Mouse (Mus musculus): ENCODE measurements around the gene Amfr.

Gene Amfr

GRCm38 (mm10) chr8:94012013-94012951 is at the start of gene Amfr:
TSS of gene Amfr (minus strand) at chr8:94012842.
- no peak for DNase-seq (ENCODE audit: low read depth, low spot score)

DNA sequence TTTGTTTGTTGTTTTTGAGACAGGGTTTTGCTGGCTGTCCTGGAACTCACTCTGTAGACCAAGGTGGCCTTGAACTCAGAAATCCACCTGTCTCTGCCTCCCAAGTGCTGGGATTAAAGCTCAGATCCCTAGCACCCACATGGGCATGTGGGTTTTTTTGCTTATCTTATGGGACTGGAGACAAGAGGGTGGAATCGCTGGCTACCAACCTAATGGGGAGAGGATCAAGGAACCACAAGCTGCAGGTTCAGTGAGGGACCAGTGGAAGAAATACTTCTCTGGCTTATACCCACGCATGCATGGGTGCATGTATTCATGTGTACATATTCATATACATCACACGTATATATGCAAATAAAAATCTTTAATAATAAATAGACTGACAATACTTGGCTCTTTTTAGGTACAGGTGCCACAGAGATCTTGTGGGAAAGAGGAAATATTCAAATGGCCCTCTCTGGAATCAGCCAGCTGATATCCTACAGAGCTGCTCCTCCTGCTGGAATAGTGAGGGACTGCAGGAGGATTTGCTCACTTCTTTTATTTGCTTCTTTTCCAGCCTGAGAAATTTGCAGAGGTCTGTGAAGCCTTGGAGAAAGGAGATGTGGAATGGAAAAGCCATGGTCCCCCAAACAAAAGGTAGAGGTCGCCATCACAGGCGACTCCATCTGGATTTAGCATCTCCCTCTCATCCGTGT is 44.7 kb upstream of the Amfr start:
- no peak for DNase-seq (ENCODE audit: low read depth, low spot score)

DNA sequence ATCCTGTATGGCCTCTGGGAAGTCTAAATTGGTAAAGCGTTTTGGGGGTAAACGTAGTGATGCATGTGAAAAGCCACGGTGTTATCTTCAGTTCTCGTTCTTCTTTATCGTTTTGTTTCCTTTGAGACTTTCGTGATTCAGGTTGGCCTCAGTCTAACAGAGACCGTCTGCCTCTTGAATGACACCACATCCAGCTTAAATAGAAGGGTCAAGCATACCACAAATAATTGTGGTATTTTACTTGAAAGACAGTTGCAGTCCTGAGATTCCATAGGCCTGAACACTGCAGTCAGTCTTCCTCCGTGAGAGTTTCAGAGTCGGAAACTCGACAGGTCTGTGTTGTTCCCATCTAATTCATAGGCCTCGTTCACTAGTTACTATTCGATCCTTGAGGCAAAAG is 40.1 kb upstream of the Amfr start:
- no peak for DNase-seq (ENCODE audit: low read depth, low spot score)

- peak; percentile 21 for DNase-seq (ENCODE audit: low read depth, low spot score)
These were observed 35.2 kb upstream of the Amfr start for GRCm38 (mm10) chr8:94047845-94048244.

- DNase-seq (ENCODE audit: low read depth, low spot score): no peak
These were observed 25.2 kb upstream of the Amfr start for GRCm38 (mm10) chr8:94037806-94038205.

- DNase-seq (ENCODE audit: low read depth, low spot score): peak; percentile 99
These were observed 24.4 kb upstream of the Amfr start, which contains the start of the genes Nudt21 and Ogfod1 for GRCm38 (mm10) chr8:94036944-94037524. TSS of gene Nudt21 (minus strand) at chr8:94037031. TSS of gene Ogfod1 (plus strand) at chr8:94037198.

DNA sequence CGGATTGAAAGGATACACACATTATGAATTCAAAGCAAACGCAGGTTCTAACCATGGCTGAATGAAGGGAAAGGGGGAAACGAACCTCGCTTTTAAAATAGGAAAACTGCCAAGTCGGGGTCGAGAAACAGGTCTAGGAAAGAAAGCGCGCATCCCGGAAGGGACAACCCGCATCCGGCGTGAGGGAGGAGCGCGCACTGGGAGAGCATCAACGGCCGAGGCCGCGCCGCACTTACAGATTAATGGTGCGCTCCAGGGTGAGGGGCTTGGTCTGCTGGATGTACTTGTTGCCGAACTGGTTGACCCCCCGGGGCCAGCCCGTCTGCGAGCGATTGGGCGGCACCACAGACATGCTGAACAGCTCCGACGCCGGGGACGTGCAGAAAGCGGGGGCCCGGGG is 23.9 kb upstream of the Amfr start:
- peak; percentile 41 for DNase-seq (ENCODE audit: low read depth, low spot score)

GRCm38 (mm10) chr8:94035200-94035599 is 22.6 kb upstream of the Amfr start:
- DNase-seq (ENCODE audit: low read depth, low spot score): no peak

DNA sequence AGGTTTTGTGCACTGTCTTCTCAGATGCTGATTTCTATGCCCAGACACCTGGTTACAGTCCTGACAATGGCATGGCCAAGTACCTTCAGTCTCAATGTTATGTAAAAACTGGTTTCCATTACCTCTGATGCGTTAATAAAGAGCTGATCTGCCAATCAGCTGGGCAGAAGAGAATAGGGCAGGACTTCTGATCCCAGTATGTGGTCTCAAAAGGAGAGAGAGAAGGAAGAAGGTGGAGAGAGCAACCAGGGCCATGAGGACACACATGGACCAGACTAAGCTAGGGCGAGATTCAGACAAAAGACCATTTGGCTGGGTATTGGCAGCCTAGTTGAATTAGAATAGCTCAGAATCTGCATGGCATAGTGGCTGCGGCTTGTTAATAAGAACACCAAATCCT is 21.0 kb upstream of the Amfr start:
- DNase-seq (ENCODE audit: low read depth, low spot score): no peak

GRCm38 (mm10) chr8:94029701-94030100 is 17.1 kb upstream of the Amfr start:
- no peak for DNase-seq (ENCODE audit: low read depth, low spot score)

DNA sequence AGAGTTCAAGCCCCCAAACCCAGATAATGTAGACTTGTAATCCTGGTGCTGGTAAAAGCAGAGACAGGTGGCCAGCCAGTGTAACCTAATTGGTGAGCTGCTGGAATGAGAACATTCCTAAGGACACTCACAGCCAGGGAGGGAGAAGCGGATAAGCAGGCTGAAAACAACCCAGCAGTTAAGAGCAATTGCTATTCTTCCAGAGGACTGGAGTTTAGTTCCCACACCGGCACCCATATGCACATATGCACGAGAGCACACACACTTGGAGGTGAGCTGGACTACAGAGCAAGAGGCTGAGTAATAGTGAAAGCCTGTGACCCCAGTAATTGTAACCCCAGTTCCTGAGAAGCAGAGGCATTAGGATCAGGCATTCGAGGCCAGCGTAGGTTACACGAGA is 11.3 kb upstream of the Amfr start:
- no peak for DNase-seq (ENCODE audit: low read depth, low spot score)

- no peak for DNase-seq (ENCODE audit: low read depth, low spot score)
These were observed 477 bp upstream of the Amfr start for GRCm38 (mm10) chr8:94013026-94013612.

DNA sequence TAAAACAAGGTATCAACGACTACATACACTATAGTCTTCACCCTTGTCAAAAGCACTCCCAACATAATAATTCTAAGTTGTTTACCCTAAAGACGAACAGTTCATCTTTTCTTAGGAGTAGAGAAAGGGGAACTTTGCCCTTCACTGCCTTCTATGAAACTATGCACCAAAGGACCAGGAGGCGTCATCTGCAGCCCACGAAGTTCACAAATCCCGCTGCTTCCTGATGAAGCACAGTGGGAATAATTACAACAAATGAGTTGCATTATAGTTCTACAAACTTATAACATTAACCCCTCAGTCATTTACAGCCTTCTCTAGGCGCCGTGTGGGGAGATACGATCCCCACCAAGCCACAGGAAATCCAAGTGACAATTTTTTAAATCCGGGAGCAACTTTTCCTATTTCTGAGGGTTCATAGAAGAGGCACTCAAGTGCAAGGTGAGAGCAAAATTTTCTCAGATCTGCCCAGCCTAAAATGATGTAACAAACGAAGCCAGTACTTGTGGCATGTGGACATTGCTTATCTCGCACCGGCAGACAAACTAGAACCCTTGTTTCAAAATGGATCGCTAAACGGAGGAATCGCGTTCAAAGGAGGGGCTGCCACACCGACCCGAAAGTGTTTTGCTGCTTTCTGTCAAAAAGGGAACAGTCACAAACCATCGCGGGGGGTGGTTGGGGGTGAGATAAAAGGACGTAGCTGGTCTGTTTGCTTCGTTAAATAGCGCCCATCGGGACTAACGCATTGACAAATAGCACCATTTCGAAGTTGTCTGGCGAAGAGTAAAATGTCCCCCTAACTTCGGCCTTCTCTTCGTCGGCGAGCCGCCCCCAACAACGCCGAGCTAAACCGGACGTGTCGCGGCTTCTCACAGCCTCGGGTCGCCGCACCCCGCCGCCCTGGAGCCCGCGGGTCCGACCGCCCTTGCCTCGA is 1.3 kb downstream of the Amfr start:
- DNase-seq (ENCODE audit: low read depth, low spot score): no peak

DNA sequence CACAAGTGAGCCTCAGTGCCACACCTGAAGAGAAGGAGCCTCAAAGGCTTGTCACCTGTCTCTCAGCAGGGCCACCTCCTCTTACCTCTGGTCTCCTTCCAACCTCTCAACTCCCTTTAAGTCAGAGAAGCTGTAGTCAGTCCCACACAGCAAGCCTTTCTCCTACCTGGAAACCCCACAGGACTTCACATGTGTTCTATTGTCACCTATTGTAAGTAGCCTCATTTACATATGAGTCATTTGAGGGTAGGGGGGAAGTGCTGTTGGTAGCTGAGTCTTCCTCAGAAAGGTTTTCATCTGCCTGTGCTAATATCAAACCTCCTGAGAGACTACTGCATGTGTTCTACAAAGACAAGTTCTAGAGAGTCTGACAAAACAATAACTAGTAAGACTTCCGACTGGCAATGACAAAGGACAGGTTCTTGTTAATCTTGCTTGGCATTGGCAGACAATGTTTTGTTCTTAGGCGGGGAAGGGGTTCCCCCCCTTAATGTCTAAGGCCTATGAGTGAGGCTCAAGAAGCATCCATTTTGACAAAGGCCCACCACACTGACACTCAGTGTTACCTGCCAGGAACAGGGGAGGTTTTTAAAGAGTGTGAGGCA is 2.4 kb downstream of the Amfr start:
- no peak for DNase-seq (ENCODE audit: low read depth, low spot score)

DNA sequence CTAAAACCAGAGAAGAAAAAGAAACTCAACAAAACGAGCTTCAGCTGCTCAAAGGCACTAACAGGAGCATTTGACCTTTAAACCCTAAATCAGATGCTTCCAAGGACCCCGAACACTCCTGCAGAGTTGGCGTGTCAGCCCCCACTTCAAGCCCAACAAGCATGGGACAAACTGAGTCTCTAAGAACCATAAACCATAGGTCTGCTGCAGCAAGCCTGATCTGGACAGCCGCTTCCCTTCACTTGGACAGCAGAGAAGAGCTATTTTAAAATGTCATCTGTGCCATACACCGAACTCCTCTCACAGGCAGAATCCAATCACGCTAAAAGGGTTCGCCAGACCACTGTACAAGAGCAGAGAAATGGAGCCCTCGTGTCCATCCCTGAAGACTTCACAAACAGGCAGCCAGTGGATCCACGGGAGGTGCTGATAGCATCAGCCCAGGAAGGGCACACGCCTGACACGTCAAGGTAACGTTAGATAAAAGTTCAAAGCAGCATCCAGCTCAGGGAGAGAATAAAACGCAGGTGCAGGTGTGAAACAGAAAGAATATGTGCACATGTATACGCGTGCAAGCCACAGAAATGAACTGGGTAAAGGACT is 3.3 kb downstream of the Amfr start:
- no peak for DNase-seq (ENCODE audit: low read depth, low spot score)

DNA sequence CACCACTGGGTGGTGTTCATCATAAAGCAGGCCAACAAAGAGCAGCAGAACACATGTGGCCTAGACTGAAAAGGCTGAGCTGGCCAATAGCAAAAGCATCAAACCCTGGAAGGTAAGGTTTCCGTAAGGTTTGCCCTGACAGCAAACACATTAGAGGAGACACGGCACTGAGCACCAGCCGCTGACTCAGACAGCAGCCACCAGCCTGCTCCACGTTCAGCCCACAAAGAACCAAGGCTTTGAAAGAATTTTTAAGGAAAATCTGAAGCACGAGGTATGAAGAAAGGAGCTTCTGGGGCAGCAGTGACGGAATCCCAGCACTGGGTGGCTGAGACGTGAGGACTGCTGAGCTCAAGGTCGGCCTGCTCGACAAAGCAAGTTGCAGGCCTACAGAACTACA is 8.5 kb downstream of the Amfr start:
- DNase-seq (ENCODE audit: low read depth, low spot score): no peak

DNA sequence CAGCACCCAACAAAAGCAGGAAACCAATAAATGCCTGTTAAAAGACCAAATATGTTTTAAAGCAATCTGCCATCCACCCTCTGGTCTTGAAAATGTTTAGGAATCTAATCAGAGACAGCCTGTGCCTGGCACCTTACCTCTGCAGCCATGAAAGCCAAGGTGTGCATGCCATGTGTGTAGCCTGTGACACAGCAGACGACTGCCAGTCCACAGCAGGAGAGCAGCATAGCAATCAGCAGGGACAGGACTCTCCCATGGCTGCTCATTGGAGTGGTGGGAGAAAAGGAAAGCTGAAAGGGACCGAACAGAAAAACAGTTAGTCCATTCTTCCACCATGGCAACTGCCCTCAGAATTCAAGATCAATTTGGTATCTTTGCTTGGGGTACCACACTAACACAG is 13.7 kb downstream of the Amfr start:
- DNase-seq (ENCODE audit: low read depth, low spot score): no peak

DNA sequence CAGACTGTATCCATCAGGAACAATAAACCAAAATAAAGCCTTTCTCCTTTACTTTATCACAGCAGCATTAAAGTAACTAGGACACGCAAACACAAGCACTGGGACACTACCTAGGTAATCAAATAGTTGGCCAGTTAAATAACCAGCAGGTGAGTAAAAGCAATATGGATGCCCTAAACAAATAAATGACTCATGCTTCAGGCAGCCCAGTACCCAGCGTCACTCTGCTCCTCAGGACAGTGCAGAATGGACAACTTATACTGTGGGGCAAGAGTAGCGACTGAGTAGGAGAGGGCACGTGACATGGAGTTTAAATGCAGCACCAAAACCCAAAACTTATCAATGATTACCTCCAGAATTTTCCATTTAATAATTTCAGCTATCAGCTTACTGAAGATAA is 22.9 kb downstream of the Amfr start:
- no peak for DNase-seq (ENCODE audit: low read depth, low spot score)

DNA sequence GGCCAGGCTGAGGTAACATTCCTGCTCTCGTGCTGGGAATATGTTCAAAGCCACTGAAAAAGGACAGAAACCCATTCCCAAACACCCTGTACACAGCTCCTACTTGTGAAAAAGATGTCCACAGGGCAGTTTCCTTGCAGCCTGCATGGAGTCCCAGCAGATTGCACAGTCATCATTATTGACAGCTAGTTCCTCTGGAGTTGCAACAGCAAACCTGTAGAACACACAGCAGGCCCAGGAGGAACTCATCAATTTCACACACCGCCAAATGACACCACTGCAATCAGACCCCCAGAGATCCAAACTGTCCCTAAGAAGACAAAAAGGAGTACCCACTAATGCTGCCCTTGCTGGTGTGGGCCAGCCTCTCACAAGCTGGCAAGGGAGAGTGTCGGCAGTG is 27.9 kb downstream of the Amfr start:
- DNase-seq (ENCODE audit: low read depth, low spot score): no peak

GRCm38 (mm10) chr8:93983827-93984226 is 28.8 kb downstream of the Amfr start:
- DNase-seq (ENCODE audit: low read depth, low spot score): no peak
